Mouse (Mus musculus): ENCODE measurements at regions not wholly inside any gene's neighbourhood (a gene's known extent, or its start where the extent isn't known, plus 50 kb on each side); places are given as distances from the start of the nearest gene placed in this dataset.

DNA sequence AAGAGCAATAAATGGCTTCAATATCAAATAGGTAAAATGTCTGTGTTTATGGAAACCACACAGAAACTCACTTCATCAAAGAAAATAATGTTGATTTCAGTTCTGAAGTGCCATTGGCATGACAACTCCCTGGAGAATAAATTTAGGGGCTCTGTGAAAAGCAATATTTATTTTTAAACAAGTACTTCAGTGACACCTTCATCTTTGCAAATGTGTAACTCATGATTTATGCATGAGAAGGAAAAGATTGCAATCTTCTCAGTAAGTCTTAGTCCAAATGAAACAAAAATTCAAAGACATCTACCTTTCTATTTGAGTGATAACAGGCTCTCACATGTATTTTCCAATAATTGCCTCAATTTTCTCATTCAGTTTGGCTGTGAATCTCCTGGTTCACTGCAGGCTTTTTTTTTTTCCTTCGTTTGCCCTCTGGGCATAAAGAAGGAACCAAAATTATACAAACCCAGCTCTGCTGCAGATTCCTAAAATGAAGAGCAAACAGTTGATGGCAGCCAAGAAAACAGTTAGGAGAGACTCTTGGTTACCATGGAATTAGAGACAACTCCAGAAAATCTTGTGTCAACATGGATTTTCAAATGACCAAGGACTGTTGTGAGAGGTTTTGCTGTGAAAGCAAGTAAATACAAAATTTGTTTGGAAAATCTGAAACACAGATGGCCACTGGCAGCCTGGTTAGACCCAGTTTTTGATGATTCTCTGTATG, 230.3 kb upstream of the Ctso start:
- no peaks in the 10 kb centered on the region for H3K4me1 ChIP-seq (ENCODE audit: control insufficient read depth, insufficient read depth, low read length)
- no peak overlapping the region for H3K9ac ChIP-seq (ENCODE audit: low read depth, low read length)
- no peak overlapping the region for H3K4me2 ChIP-seq (ENCODE audit: low read depth, low read length)
- WGBS = 38% methylated on average over 1 of the region's 1 CpGs
- H3K4me3 ChIP-seq (ENCODE audit: low read depth, low read length) = no peak overlapping the region
- no peak overlapping the region for H3K27ac ChIP-seq (replicated peaks; ENCODE audit: low read depth, low read length)
- no peak for ATAC-seq (ENCODE audit: low read depth)
- no peaks in the 10 kb centered on the region for H3K9me3 ChIP-seq (ENCODE audit: control insufficient read depth, low read length)
- DNase-seq (ENCODE audit: low spot score) = peak; percentile 4
- no peaks in the 10 kb centered on the region for H3K36me3 ChIP-seq (ENCODE audit: control insufficient read depth, insufficient read depth, low read length)
- H3K27me3 ChIP-seq (replicated peaks; ENCODE audit: control insufficient read depth, insufficient read depth, low read length) = no peaks in the 10 kb centered on the region

DNA sequence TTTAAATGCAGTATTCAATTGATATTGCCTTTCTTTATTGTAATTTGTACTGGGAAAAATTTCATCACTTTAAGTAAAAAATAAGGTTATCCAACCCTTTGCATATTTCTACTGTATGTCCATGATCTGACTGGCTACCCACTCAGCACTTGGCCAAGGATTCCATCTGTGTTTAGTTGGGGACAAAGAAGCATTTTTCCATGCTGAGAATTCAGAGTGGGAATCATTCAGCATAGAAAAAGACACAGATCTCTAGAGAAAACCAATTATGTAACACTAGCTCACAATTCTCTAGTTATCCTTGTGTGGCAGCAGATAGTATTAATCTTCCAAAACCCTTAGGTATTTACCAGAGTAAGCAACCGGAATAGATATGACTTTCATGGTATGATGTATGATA, 213.5 kb upstream of the Ctso start:
- Histone ChIP-seq H3K9me3 (ENCODE audit: control insufficient read depth, low read length) (no peaks in the 10 kb centered on the region), H3K4me1 (ENCODE audit: control insufficient read depth, insufficient read depth, low read length) (no peaks in the 10 kb centered on the region), H3K9ac (ENCODE audit: low read depth, low read length) (no peak overlapping the region), H3K36me3 (ENCODE audit: control insufficient read depth, insufficient read depth, low read length) (no peaks in the 10 kb centered on the region), H3K4me3 (ENCODE audit: low read depth, low read length) (no peak overlapping the region), H3K4me2 (ENCODE audit: low read depth, low read length) (no peak overlapping the region), H3K27ac (replicated peaks; ENCODE audit: low read depth, low read length) (no peak overlapping the region), H3K27me3 (replicated peaks; ENCODE audit: control insufficient read depth, insufficient read depth, low read length) (no peaks in the 10 kb centered on the region)
- 75% methylated on average over 1 of the region's 1 CpGs for WGBS
- DNase-seq (ENCODE audit: low spot score) (no peak), ATAC-seq (ENCODE audit: low read depth) (no peak)

DNA sequence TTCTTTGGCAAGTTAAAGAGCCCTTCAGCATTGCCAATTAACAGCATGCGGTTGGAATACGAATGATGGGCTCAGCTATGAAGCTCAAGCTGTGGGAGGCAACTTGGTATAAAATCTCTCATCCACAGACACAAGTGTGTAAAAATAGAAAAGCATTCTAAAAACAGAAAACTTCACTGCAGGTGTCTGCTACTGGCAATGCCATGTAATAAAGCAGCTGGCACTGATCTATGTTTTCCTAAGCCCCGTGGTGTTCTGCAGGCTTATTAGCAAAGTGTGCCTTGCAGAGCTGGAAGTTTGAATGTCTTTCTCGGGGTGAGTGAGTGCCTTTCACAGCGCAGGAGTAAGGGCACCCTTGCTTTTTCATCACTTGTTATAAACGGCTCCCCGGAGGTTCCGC, 196.9 kb upstream of the Ctso start:
- no peak overlapping the region for H3K4me2 ChIP-seq (ENCODE audit: low read depth, low read length)
- no peaks in the 10 kb centered on the region for H3K9me3 ChIP-seq (ENCODE audit: control insufficient read depth, low read length)
- no peak overlapping the region for H3K9ac ChIP-seq (ENCODE audit: low read depth, low read length)
- no peaks in the 10 kb centered on the region for H3K4me1 ChIP-seq (ENCODE audit: control insufficient read depth, insufficient read depth, low read length)
- H3K27me3 ChIP-seq (replicated peaks; ENCODE audit: control insufficient read depth, insufficient read depth, low read length) = no peaks in the 10 kb centered on the region
- H3K36me3 ChIP-seq (ENCODE audit: control insufficient read depth, insufficient read depth, low read length) = no peaks in the 10 kb centered on the region
- WGBS = 76% methylated on average over 8 of the region's 8 CpGs
- ATAC-seq (ENCODE audit: low read depth) (no peak), DNase-seq (ENCODE audit: low spot score) (peak; percentile 12)
- no peak overlapping the region for H3K4me3 ChIP-seq (ENCODE audit: low read depth, low read length)
- H3K27ac ChIP-seq (replicated peaks; ENCODE audit: low read depth, low read length) = no peak overlapping the region

DNA sequence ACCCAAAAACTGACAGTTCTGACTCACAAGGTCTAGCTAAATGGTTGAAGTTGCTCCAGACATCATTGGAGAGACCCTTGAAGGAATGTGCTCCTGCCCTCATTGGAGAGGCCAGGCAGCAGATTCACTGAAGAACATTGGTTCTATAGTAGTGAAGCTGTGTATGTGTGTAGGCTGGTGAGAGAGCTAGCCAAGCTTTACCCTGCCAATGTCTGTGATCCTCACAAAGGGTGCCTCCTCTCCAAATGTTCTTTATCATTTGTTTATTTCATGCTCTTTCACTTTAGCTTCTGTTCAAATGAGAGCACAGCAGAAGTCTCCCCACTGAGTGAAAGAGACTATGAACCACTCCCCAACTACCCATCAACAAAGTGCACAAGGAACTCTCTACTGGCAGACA, 195.6 kb upstream of the Ctso start:
- no peak overlapping the region for H3K4me2 ChIP-seq (ENCODE audit: low read depth, low read length)
- H3K4me1 ChIP-seq (ENCODE audit: control insufficient read depth, insufficient read depth, low read length) = no peaks in the 10 kb centered on the region
- H3K4me3 ChIP-seq (ENCODE audit: low read depth, low read length) = no peak overlapping the region
- H3K9me3 ChIP-seq (ENCODE audit: control insufficient read depth, low read length) = no peaks in the 10 kb centered on the region
- DNase-seq (ENCODE audit: low spot score) (no peak), ATAC-seq (ENCODE audit: low read depth) (no peak)
- no peaks in the 10 kb centered on the region for H3K27me3 ChIP-seq (replicated peaks; ENCODE audit: control insufficient read depth, insufficient read depth, low read length)
- H3K27ac ChIP-seq (replicated peaks; ENCODE audit: low read depth, low read length) = no peak overlapping the region
- H3K9ac ChIP-seq (ENCODE audit: low read depth, low read length) = no peak overlapping the region
- no peaks in the 10 kb centered on the region for H3K36me3 ChIP-seq (ENCODE audit: control insufficient read depth, insufficient read depth, low read length)

GRCm38 (mm10) chr3:81742124-81742523, 190.3 kb upstream of the Ctso start:
- H3K9me3 ChIP-seq (ENCODE audit: control insufficient read depth, low read length) = no peaks in the 10 kb centered on the region
- no peaks in the 10 kb centered on the region for H3K36me3 ChIP-seq (ENCODE audit: control insufficient read depth, insufficient read depth, low read length)
- ATAC-seq (ENCODE audit: low read depth) = peak; percentile 41; the same call in 1 of the 2 replicates
- H3K27ac ChIP-seq (replicated peaks; ENCODE audit: low read depth, low read length) = no peak overlapping the region
- 30% methylated on average over 5 of the region's 5 CpGs for WGBS
- H3K4me3 ChIP-seq (ENCODE audit: low read depth, low read length) = no peak overlapping the region
- no peak overlapping the region for H3K4me2 ChIP-seq (ENCODE audit: low read depth, low read length)
- H3K27me3 ChIP-seq (replicated peaks; ENCODE audit: control insufficient read depth, insufficient read depth, low read length) = no peaks in the 10 kb centered on the region
- H3K9ac ChIP-seq (ENCODE audit: low read depth, low read length) = no peak overlapping the region
- H3K4me1 ChIP-seq (ENCODE audit: control insufficient read depth, insufficient read depth, low read length) = no peaks in the 10 kb centered on the region
- DNase-seq (ENCODE audit: low spot score) = peak; percentile 35

DNA sequence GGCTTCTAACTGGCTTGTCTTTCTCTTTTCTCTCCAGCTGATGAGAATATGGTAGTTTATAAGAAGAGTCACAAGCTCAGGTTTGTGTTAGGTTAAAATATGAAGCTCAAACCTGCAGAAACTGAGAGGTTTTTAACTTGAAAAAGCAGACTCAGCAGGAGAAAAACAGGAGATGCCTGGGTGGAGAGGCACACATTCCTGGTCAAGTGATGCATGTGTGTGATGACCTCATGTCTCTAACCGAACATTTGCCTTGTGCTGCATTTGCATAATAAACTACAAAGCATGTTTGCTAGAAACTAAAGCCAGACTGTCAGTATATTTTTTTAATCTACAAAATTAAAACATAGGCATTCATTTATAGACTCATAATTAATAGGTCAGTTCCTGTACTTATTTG, 182.2 kb upstream of the Ctso start:
- H3K27me3 ChIP-seq (replicated peaks; ENCODE audit: control insufficient read depth, insufficient read depth, low read length) = no peaks in the 10 kb centered on the region
- WGBS = 55% methylated on average over 1 of the region's 1 CpGs
- ATAC-seq (ENCODE audit: low read depth) (no peak), DNase-seq (ENCODE audit: low spot score) (no peak)
- no peaks in the 10 kb centered on the region for H3K36me3 ChIP-seq (ENCODE audit: control insufficient read depth, insufficient read depth, low read length)
- H3K9ac ChIP-seq (ENCODE audit: low read depth, low read length) = no peak overlapping the region
- H3K4me3 ChIP-seq (ENCODE audit: low read depth, low read length) = no peak overlapping the region
- no peak overlapping the region for H3K4me2 ChIP-seq (ENCODE audit: low read depth, low read length)
- H3K27ac ChIP-seq (replicated peaks; ENCODE audit: low read depth, low read length) = no peak overlapping the region
- no peaks in the 10 kb centered on the region for H3K9me3 ChIP-seq (ENCODE audit: control insufficient read depth, low read length)
- H3K4me1 ChIP-seq (ENCODE audit: control insufficient read depth, insufficient read depth, low read length) = no peaks in the 10 kb centered on the region

- Histone ChIP-seq H3K9ac (ENCODE audit: low read depth, low read length) (no peak overlapping the region), H3K4me1 (ENCODE audit: control insufficient read depth, insufficient read depth, low read length) (no peaks in the 10 kb centered on the region), H3K4me3 (ENCODE audit: low read depth, low read length) (no peak overlapping the region), H3K4me2 (ENCODE audit: low read depth, low read length) (no peak overlapping the region), H3K9me3 (ENCODE audit: control insufficient read depth, low read length) (no peaks in the 10 kb centered on the region), H3K27me3 (replicated peaks; ENCODE audit: control insufficient read depth, insufficient read depth, low read length) (no peaks in the 10 kb centered on the region), H3K36me3 (ENCODE audit: control insufficient read depth, insufficient read depth, low read length) (no peaks in the 10 kb centered on the region), H3K27ac (replicated peaks; ENCODE audit: low read depth, low read length) (no peak overlapping the region)
- DNase-seq (ENCODE audit: low spot score) (no peak), ATAC-seq (ENCODE audit: low read depth) (no peak)
- 62% methylated on average over 4 of the region's 4 CpGs for WGBS
Observed at GRCm38 (mm10) chr3:81752955-81753354, 179.4 kb upstream of the Ctso start.

GRCm38 (mm10) chr3:81760383-81760782, 172.0 kb upstream of the Ctso start:
- no peak overlapping the region for H3K4me2 ChIP-seq (ENCODE audit: low read depth, low read length)
- H3K36me3 ChIP-seq (ENCODE audit: control insufficient read depth, insufficient read depth, low read length) = no peaks in the 10 kb centered on the region
- H3K27me3 ChIP-seq (replicated peaks; ENCODE audit: control insufficient read depth, insufficient read depth, low read length) = no peaks in the 10 kb centered on the region
- no peak overlapping the region for H3K4me3 ChIP-seq (ENCODE audit: low read depth, low read length)
- H3K9ac ChIP-seq (ENCODE audit: low read depth, low read length) = no peak overlapping the region
- H3K9me3 ChIP-seq (ENCODE audit: control insufficient read depth, low read length) = no peaks in the 10 kb centered on the region
- DNase-seq (ENCODE audit: low spot score) = no peak
- no peaks in the 10 kb centered on the region for H3K4me1 ChIP-seq (ENCODE audit: control insufficient read depth, insufficient read depth, low read length)
- 82% methylated on average over 3 of the region's 3 CpGs for WGBS
- ATAC-seq (ENCODE audit: low read depth) = no peak
- H3K27ac ChIP-seq (replicated peaks; ENCODE audit: low read depth, low read length) = no peak overlapping the region

GRCm38 (mm10) chr3:81760914-81761313, 171.5 kb upstream of the Ctso start:
- Histone ChIP-seq H3K9me3 (ENCODE audit: control insufficient read depth, low read length) (0 out of 2 replicates have a peak, but pooled peaks cover under 1% of the 10 kb centered on the region), H3K27ac (replicated peaks; ENCODE audit: low read depth, low read length) (no peak overlapping the region), H3K4me2 (ENCODE audit: low read depth, low read length) (no peak overlapping the region), H3K4me1 (ENCODE audit: control insufficient read depth, insufficient read depth, low read length) (no peaks in the 10 kb centered on the region), H3K4me3 (ENCODE audit: low read depth, low read length) (no peak overlapping the region), H3K27me3 (replicated peaks; ENCODE audit: control insufficient read depth, insufficient read depth, low read length) (no peaks in the 10 kb centered on the region), H3K36me3 (ENCODE audit: control insufficient read depth, insufficient read depth, low read length) (no peaks in the 10 kb centered on the region), H3K9ac (ENCODE audit: low read depth, low read length) (no peak overlapping the region)
- peak; percentile 57 for DNase-seq (ENCODE audit: low spot score)
- peak; percentile 70 for ATAC-seq (ENCODE audit: low read depth)
- 18% methylated on average over 2 of the region's 2 CpGs for WGBS

Measured in embryonic facial prominence, embryonic 14.5 days (tissue).